Mouse (Mus musculus): ENCODE results near the gene Mpzl1.

Gene Mpzl1

DNA sequence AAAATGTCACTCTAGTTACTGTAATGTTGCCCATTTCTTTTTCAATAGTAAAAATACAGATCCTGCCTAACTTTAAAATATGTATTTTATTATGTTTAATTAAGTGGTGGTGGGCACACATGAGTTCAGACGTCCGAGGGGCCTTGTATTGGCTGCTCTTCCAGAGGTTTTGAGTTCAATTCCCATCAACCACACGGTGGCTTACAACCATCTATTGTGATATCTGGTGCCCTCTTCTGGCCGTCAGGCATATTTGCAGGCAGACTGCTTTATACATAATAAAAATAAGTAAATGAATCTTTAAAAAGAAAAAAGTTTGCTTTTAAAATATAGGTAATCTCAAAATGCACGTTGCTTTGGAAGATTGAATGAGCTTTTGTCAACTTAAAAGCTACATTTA lies 55.0 kb downstream of the Mpzl1 start:
- no peak for DNase-seq (ENCODE audit: low read depth)

DNA sequence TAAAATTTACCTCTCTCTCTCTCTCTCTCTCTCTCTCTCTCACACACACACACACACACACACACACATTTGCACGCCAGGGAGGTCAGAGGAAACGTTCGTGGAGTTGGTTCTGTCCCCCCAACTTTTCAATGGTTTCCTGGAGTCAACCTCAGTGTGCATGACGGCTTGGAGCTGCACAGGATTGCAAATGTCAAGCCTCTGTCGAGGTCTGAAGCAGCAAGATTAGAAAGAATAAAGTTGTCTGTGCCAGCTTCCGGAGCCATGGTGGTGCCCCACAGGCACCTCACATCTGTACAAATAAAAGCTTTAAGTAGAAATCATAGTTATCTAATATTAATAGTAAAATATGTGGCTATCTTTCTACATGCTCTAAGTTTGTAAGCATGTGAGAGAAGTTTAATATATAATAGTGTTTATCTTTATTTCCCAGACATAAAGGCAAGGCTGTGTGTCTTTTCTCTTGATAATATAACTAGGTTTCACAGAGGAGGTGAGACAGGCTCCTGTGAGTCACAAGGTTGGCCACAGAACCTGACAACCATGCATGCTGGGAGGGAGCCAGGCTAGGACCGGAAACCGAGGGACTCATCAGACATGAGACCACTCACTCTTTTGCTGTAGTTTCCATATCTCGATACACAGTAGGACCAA lies 57.8 kb downstream of the Mpzl1 start:
- no peak for DNase-seq (ENCODE audit: low read depth)

- DNase-seq (ENCODE audit: low read depth): no peak
These were observed 58.3 kb downstream of the Mpzl1 start for GRCm38 (mm10) chr1:165576005-165576404.

- DNase-seq (ENCODE audit: low read depth): no peak
These were observed 66.9 kb downstream of the Mpzl1 start for GRCm38 (mm10) chr1:165567466-165567865.

- no peak for DNase-seq (ENCODE audit: low read depth)
These were observed 69.1 kb downstream of the Mpzl1 start for GRCm38 (mm10) chr1:165565283-165565682.

DNA sequence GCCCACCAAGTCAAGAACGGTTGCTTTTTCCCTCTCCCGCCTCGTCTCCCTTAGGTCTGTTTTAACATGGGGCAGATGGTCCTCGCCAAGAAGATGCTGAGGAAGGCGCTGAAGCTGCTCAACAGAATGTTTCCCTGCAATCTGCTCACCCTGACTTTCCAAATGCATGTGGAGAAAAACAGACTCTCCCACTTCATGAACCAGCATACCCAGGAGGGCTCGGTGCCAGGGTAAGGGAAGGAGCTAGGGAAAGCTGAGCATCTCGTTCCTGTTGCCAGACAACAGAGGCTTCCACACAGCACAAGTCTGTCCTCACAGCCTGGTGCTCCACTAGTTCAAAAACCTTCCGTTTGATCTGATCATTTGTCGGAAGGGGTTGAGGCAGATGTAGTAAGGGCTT lies 75.3 kb downstream of the Mpzl1 start:
- DNase-seq (ENCODE audit: low read depth): no peak

GRCm38 (mm10) chr1:165556711-165557110 lies 77.6 kb downstream of the Mpzl1 start:
- DNase-seq (ENCODE audit: low read depth): no peak

Data from fibroblast of lung, adult 2 months (primary cell).